Mouse (Mus musculus) olfactory bulb, adult 2 months (tissue): ENCODE data around the gene Marveld3.

ENCODE experiments used
- CTCF ChIP-seq: fragments of 200-500 bp; IDR thresholded peaks from 2 replicates; pipeline ENCODE4 v1.5.1; 2012; ENCODE audit warnings: low read depth, mild to moderate bottlenecking, low read length, moderate library complexity; ENCODE audit not compliant: insufficient read depth
- POLR2A ChIP-seq: fragments of 200-500 bp; IDR thresholded peaks from 2 replicates; pipeline ENCODE4 v1.6.1; 2012; ENCODE audit warnings: mild to moderate bottlenecking, low read depth, low read length, moderate library complexity; ENCODE audit not compliant: insufficient read depth

DNA sequence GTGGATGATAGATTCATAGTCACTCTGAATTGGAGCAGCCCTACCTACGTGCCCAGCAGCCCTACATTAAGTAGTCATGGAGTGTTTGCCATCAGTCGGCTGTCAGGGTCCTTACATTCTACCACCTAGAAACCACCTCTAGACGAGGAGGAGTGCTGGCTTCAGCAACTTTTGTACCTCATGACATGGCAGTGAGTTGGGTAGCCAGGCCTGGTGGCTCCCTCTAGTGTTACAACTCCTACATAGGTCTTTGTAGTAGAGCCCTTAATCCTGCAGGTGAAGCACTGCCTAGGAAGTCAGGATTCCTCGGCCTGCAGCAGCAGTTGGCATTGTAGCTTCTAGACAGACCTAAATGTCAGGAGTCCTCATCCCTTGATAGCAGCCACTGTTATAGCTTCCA, 44.7 kb downstream of the Marveld3 start:
- TF ChIP-seq CTCF (no peak), POLR2A (no peak)
